Mouse (Mus musculus) myocyte (in vitro differentiated cells): ENCODE data around the gene Morf4l1. TPM values are rescaled to one million over a fixed set of nuclear protein-coding genes. Genes with fewer than 3 reads are reported as not detected.

Source experiments
- H3K27me3 ChIP-seq: one replicate; pipeline ENCODE4 v1.6.1; 2011; ENCODE audit not compliant: control insufficient read depth, insufficient read depth, insufficient read length
- H3K36me3 ChIP-seq: one replicate; pipeline ENCODE4 v1.6.1; 2011; ENCODE audit not compliant: control insufficient read depth, insufficient read depth
- H3K4me2 ChIP-seq: one replicate; pipeline ENCODE4 v1.6.1; 2011; ENCODE audit warnings: low read depth, control low read depth
- H3K4me3 ChIP-seq: one replicate; pipeline ENCODE4 v1.5.1; 2011; ENCODE audit warnings: mild to moderate bottlenecking, control low read depth, moderate library complexity
- H3K79me2 ChIP-seq: one replicate; pipeline ENCODE4 v1.6.1; 2011; ENCODE audit not compliant: control insufficient read depth, insufficient read depth
- H3ac ChIP-seq: one replicate; pipeline ENCODE4 v1.6.1; 2011; ENCODE audit not compliant: control insufficient read depth, insufficient read length
- CEBPB ChIP-seq: IDR thresholded peaks from 2 replicates; pipeline ENCODE4 v1.6.1; 2011; ENCODE audit warnings: mild to moderate bottlenecking, moderate library complexity; ENCODE audit not compliant: poor library complexity, insufficient read depth, severe bottlenecking
- E2F4 ChIP-seq: IDR thresholded peaks from one replicate; pipeline ENCODE4 v1.6.1; 2011; ENCODE audit warnings: mild to moderate bottlenecking, control low read depth, moderate library complexity; ENCODE audit not compliant: insufficient read depth
- MAX ChIP-seq: IDR thresholded peaks from one replicate; pipeline ENCODE4 v1.6.1; 2011; ENCODE audit warnings: low read depth, mild to moderate bottlenecking, control low read depth
- MYOD1 ChIP-seq, 3 experiments: IDR thresholded peaks; one replicate each; pipeline ENCODE4 v1.6.1; 2011; ENCODE audit warnings: control low read depth in 2 of 3, low read depth in 2 of 3, mild to moderate bottlenecking in 2 of 3, moderate library complexity in 1 of 3; ENCODE audit not compliant: insufficient read length in 2 of 3, control insufficient read depth in 1 of 3
- MYOG ChIP-seq, 3 experiments: IDR thresholded peaks; one replicate each; pipeline ENCODE4 v1.6.1; 2011; ENCODE audit warnings: control low read depth in 2 of 3, low read depth in 2 of 3, mild to moderate bottlenecking in 2 of 3; ENCODE audit not compliant: insufficient read length in 2 of 3, control insufficient read depth in 1 of 3, insufficient read depth in 1 of 3
- POLR2A ChIP-seq: IDR thresholded peaks from one replicate; pipeline ENCODE4 v1.6.1; 2011; ENCODE audit warnings: low read depth, mild to moderate bottlenecking, control low read depth, moderate library complexity; ENCODE audit not compliant: insufficient read length
- POLR2AphosphoS2 ChIP-seq: IDR thresholded peaks from one replicate; pipeline ENCODE4 v1.6.1; 2011; ENCODE audit warnings: low read depth, control low read depth; ENCODE audit not compliant: insufficient read length
- REST ChIP-seq: IDR thresholded peaks from one replicate; pipeline ENCODE4 v1.6.1; 2011; ENCODE audit warnings: mild to moderate bottlenecking, control low read depth, moderate library complexity; ENCODE audit not compliant: insufficient read depth, insufficient read length
- SRF ChIP-seq: IDR thresholded peaks from one replicate; pipeline ENCODE4 v1.6.1; 2011; ENCODE audit warnings: low read depth; ENCODE audit not compliant: control insufficient read depth, insufficient read length
- TCF12 ChIP-seq: IDR thresholded peaks from one replicate; pipeline ENCODE4 v1.6.1; 2011; ENCODE audit warnings: mild to moderate bottlenecking, control low read depth; ENCODE audit not compliant: poor library complexity, insufficient read depth, severe bottlenecking
- TCF3 ChIP-seq: IDR thresholded peaks from one replicate; pipeline ENCODE4 v1.6.1; 2011; ENCODE audit warnings: low read depth, control low read depth; ENCODE audit not compliant: insufficient read length
- USF1 ChIP-seq: IDR thresholded peaks from one replicate; pipeline ENCODE4 v1.6.1; 2011; ENCODE audit warnings: low read depth, mild to moderate bottlenecking, control low read depth, moderate library complexity
- polyA plus RNA-seq: library from polyadenylated mRNA; unstranded; fragments of >200 nt; fragmentation: generic; extraction: Trizol; gene quantifications from one replicate; pipeline ENCODE4 v1.2.1, GENCODE M21; 2012; ENCODE audit warnings: missing spikeins

Morf4l1 gene
- polyA plus RNA-seq, 1 experiment: 204 TPM

DNA sequence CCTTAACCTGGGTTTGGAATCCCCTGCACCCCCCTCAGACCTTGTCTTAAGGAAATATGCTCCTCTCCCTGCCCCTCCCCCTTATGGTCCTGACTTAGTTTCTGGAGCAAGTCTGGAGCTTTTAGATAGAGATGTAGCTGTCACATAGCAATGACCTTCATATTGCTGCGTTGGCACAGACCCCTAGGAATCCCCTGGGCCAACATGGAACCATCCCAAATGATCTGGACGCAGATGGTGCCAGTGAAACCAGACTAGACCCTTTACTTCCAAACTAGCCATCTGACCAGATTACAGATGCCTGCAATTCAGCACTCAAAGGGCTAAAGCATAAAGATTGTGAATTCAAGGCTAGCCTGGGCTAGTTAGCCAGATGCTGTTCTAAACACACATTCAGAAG lies 57.9 kb downstream of the Morf4l1 start:
- Histone ChIP-seq H3K4me3 (no peak overlapping the region), H3K27me3 (no peaks in the 10 kb centered on the region), H3ac (no peak overlapping the region), H3K79me2 (no peaks in the 10 kb centered on the region), H3K36me3 (no peaks in the 10 kb centered on the region), H3K4me2 (no peak overlapping the region)
- no peak for TF ChIP-seq TCF12
- no peak for TF ChIP-seq SRF
- TF ChIP-seq MYOG (IDR thresholded peaks at IDR 0.05; ENCODE audit: control insufficient read depth in 1 of 3, insufficient read depth in 1 of 3, insufficient read length in 2 of 3, low read depth in 2 of 3): no peak
- no peak for TF ChIP-seq MYOD1 (IDR thresholded peaks at IDR 0.05; ENCODE audit: control insufficient read depth in 1 of 3, insufficient read length in 2 of 3, low read depth in 2 of 3)
- TF ChIP-seq MAX: no peak
- TF ChIP-seq USF1: no peak
- TF ChIP-seq POLR2AphosphoS2: no peak
- no peak for TF ChIP-seq E2F4
- TF ChIP-seq REST: no peak
- no peak for TF ChIP-seq POLR2A
- no peak for TF ChIP-seq TCF3
- no peak for TF ChIP-seq CEBPB

DNA sequence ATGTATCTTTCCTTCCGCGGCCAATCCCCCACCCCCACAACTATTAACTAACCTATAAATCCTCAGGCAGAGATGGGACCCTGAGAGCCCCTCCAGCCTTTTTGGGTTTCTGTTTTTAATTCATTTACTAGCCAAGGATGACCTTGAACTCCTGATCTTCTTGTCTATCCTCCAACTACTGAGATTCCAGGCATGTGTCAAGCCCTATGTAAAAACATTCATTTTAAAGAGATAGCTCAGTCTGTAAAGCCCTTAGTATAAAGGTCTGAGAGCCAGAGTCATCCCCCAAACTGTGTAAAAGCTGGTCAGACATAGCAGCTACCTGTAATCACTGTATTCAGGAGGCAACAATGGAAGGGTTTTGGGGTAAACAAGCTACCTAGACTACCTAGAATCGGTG lies 58.7 kb downstream of the Morf4l1 start:
- Histone ChIP-seq H3ac (no peak overlapping the region), H3K79me2 (no peaks in the 10 kb centered on the region), H3K4me3 (no peak overlapping the region), H3K36me3 (no peaks in the 10 kb centered on the region), H3K4me2 (no peak overlapping the region), H3K27me3 (no peaks in the 10 kb centered on the region)
- TF ChIP-seq USF1 (no peak), REST (no peak), MYOD1 (IDR thresholded peaks at IDR 0.05; ENCODE audit: control insufficient read depth in 1 of 3, insufficient read length in 2 of 3, low read depth in 2 of 3) (no peak), MAX (no peak), E2F4 (no peak), POLR2AphosphoS2 (no peak), MYOG (IDR thresholded peaks at IDR 0.05; ENCODE audit: control insufficient read depth in 1 of 3, insufficient read depth in 1 of 3, insufficient read length in 2 of 3, low read depth in 2 of 3) (no peak), SRF (no peak), POLR2A (no peak), TCF12 (no peak), TCF3 (no peak), CEBPB (no peak)

DNA sequence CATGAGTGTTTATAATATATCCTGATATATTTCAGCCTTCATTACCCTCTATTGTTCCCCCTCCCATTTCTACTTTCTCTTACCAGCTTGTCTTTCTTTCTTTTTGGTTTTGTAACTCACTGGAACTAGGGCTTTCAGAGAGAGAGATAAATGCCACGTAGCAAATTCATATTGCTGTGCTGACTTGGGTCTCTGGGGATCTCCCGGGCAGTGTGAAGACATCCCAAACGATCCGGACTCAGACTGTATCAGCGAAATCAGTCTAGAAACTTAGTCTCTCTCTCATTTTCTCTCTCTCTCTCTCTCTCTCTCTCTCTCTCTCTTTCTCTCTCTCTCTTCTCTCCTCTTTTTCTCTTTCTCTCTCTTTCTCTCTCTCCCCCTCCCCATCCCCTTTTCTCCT lies 59.2 kb downstream of the Morf4l1 start:
- Histone ChIP-seq H3K4me3 (no peak overlapping the region), H3K27me3 (no peaks in the 10 kb centered on the region), H3K4me2 (no peak overlapping the region), H3K36me3 (no peaks in the 10 kb centered on the region), H3ac (no peak overlapping the region), H3K79me2 (no peaks in the 10 kb centered on the region)
- no peak for TF ChIP-seq SRF
- TF ChIP-seq POLR2A: no peak
- no peak for TF ChIP-seq E2F4

DNA sequence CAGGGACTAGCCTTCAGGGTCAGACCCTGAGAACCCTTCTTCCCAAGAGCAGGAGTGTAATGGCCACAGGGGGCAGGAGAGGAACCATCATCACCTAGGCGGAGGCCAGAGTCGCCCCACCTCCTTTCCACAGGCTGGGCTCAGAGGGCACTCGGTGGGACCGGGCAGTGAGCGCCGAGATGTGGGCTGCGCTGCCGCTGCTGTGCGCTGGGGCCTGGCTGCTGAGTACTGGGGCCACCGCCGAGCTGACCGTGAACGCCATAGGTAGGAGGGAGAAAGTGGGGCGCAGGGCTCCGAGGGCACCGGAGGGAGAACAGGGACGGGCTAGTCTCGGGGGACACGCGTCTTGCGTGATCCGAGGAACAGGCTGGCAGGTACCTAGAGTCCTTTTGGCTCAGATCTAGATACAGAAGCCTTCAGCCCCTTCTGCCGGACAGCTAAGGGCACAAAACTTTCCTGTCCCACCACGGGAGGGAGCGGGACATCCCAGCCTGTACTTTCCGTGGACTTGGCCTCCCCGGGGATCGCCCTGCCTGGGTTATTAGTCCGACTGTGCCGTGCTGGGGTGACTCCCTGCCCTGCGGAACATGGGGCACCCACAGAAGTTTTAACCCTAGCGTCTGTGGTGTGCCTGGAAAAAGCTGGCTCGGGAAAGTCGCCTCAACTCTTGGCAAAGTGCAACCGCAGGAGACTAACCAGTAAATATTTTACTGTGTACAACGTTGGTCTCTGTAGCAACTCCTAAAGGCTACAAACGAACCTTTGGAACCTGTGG lies 60.0 kb downstream of the Morf4l1 start:
- Histone ChIP-seq H3K79me2 (no peaks in the 10 kb centered on the region), H3K36me3 (no peaks in the 10 kb centered on the region), H3K4me3 (no peak overlapping the region), H3K4me2 (peak overlapping the region; percentile 62), H3K27me3 (no peaks in the 10 kb centered on the region), H3ac (no peak overlapping the region)
- TF ChIP-seq USF1: no peak

DNA sequence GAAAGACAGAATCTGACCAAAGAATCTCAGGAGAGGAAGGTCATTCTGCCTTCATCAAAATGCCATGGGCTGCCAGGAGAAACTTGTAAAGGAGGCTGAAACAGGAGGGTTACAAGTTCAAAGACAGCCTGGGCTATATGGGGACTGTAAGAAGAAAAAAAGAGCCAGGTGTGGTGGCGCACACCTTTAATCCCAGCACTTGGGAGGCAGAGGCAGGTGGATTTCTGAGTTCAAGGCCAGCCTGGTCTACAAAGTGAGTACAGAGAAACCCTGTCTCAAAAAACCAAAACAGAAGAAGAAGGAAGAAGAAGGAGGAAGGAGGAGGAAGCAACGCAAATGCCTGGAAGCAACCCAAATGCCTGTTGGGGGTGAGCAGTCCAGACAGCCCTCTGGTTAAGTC lies 60.7 kb downstream of the Morf4l1 start, which contains the start of gene Ctsh:
Gene Ctsh (plus strand): TSS at position 301 of the 400 bp plus-strand sequence.
- no peaks in the 10 kb centered on the region for H3K36me3 ChIP-seq
- H3ac ChIP-seq: no peak within 1 kb of the TSS
- no peaks in the 10 kb centered on the region for H3K79me2 ChIP-seq
- H3K27me3 ChIP-seq: no peaks in the 10 kb centered on the region
- no peak for TF ChIP-seq MYOG (IDR thresholded peaks at IDR 0.05; ENCODE audit: control insufficient read depth in 1 of 3, insufficient read depth in 1 of 3, insufficient read length in 2 of 3, low read depth in 2 of 3)
- no peak for TF ChIP-seq MAX
- no peak for TF ChIP-seq POLR2A
- TF ChIP-seq REST: no peak
- TF ChIP-seq SRF: no peak
- TF ChIP-seq TCF3: no peak
- no peak for TF ChIP-seq CEBPB
- no peak for TF ChIP-seq MYOD1 (IDR thresholded peaks at IDR 0.05; ENCODE audit: control insufficient read depth in 1 of 3, insufficient read length in 2 of 3, low read depth in 2 of 3)
- no peak for TF ChIP-seq TCF12
- TF ChIP-seq USF1: no peak
- peak within 1 kb of the TSS; percentile 62 for H3K4me2 ChIP-seq
- no peak within 1 kb of the TSS for H3K4me3 ChIP-seq
